Mouse (Mus musculus) kidney, adult 2 months (tissue): ENCODE data around the gene Coro1c.

Experiments used
- CTCF ChIP-seq: fragments of 200-500 bp; conservative IDR thresholded peaks from 2 replicates; pipeline ENCODE4 v1.5.1; 2011; ENCODE audit warnings: low read depth, mild to moderate bottlenecking, control low read depth, low read length, moderate library complexity, mixed read lengths; ENCODE audit not compliant: insufficient read depth, insufficient read length
- POLR2A ChIP-seq: fragments of 200-500 bp; IDR thresholded peaks from one replicate; pipeline ENCODE4 v1.6.1; 2011; ENCODE audit warnings: low read depth, low read length, control low read depth

GRCm38 (mm10) chr5:113955691-113956090 lies 47.1 kb upstream of the Coro1c start:
- TF ChIP-seq POLR2A (no peak), CTCF (no peak)
